Mouse (Mus musculus): Measurements from ENCODE around the gene Gm26558. TPM values are rescaled to one million over a fixed set of nuclear protein-coding genes. Genes with fewer than 3 reads are reported as not detected.

The Gm26558 gene
- total and polyA plus RNA-seq, 3 experiments: 0.24 to 0.81 TPM; not detected in 1

- Histone ChIP-seq H3K27ac (ENCODE audit: control insufficient read depth, low read depth, low read length) (no peak overlapping the region), H3K36me3 (ENCODE audit: control insufficient read depth in 1 of 2, insufficient read depth in 2 of 2, low read length in 2 of 2) (peaks cover 0 to 9% of the 10 kb centered on the region in 2 experiments; a peak in 2 of 4 replicates), H3K27me3 (ENCODE audit: control insufficient read depth in 1 of 2, insufficient read depth in 2 of 2, low read length in 2 of 2) (no peaks in the 10 kb centered on the region), H3K4me3 (ENCODE audit: control insufficient read depth in 1 of 2, insufficient read depth in 1 of 2, low read depth in 2 of 2, low read length in 2 of 2) (no peak overlapping the region), H3K9me3 (replicated peaks; ENCODE audit: insufficient read depth, low read length) (no peaks in the 10 kb centered on the region), H3K79me2 (ENCODE audit: control insufficient read depth, insufficient read depth, low read length, poor library complexity) (no peaks in the 10 kb centered on the region), H3K9ac (ENCODE audit: control insufficient read depth, low read depth, low read length, poor library complexity, severe bottlenecking) (no peak overlapping the region), H3K4me1 (ENCODE audit: control insufficient read depth in 1 of 2, insufficient read depth in 2 of 2, low read length in 2 of 2) (no peaks in the 10 kb centered on the region)
- TF ChIP-seq USF2 (IDR thresholded peaks at IDR 0.05; ENCODE audit: borderline replicate concordance in 1 of 2, insufficient read depth in 1 of 2, low read depth in 1 of 2, low read length in 2 of 2): no peak
- TF ChIP-seq HCFC1 (IDR thresholded peaks at IDR 0.05; ENCODE audit: low read depth, low read length): no peak
- no peak for TF ChIP-seq ELF1 (IDR thresholded peaks at IDR 0.05; ENCODE audit: low read depth, low read length)
- no peak for TF ChIP-seq CHD1 (IDR thresholded peaks at IDR 0.05; ENCODE audit: low read depth, low read length)
- no peak for TF ChIP-seq TAL1 (IDR thresholded peaks at IDR 0.05; ENCODE audit: low read length)
- TF ChIP-seq MAFK (IDR thresholded peaks at IDR 0.05; ENCODE audit: borderline replicate concordance, low read depth, low read length): no peak
- no peak for TF ChIP-seq GATA1 (IDR thresholded peaks at IDR 0.05; ENCODE audit: low read depth, low read length)
- no peak for TF ChIP-seq KAT2A (conservative IDR thresholded peaks at IDR 0.05; ENCODE audit: low read depth, low read length)
- no peak for TF ChIP-seq POLR2AphosphoS5 (IDR thresholded peaks at IDR 0.05; ENCODE audit: borderline replicate concordance, low read depth, low read length)
- TF ChIP-seq POLR2A (IDR thresholded peaks at IDR 0.05; ENCODE audit: control insufficient read depth in 1 of 2, insufficient read depth in 1 of 2, low read depth in 1 of 2, low read length in 2 of 2, poor library complexity in 1 of 2): no peak
- TF ChIP-seq CHD2 (IDR thresholded peaks at IDR 0.05; ENCODE audit: low read length): no peak
- no peak for TF ChIP-seq GABPA (IDR thresholded peaks at IDR 0.05; ENCODE audit: low read depth, low read length)
- TF ChIP-seq MYC (IDR thresholded peaks at IDR 0.05; ENCODE audit: low read depth, low read length): no peak
- no peak for TF ChIP-seq MYB (IDR thresholded peaks at IDR 0.05; ENCODE audit: low read depth, low read length)
- no peak for TF ChIP-seq SMC3 (IDR thresholded peaks at IDR 0.05; ENCODE audit: low read depth, low read length)
- no peak for TF ChIP-seq E2F4 (IDR thresholded peaks at IDR 0.05; ENCODE audit: borderline replicate concordance, low read depth, low read length)
- no peak for TF ChIP-seq ETS1 (IDR thresholded peaks at IDR 0.05; ENCODE audit: low read depth, low read length)
- no peak for TF ChIP-seq MAX (IDR thresholded peaks at IDR 0.05; ENCODE audit: low read length)
- no peak for TF ChIP-seq ZNF384 (IDR thresholded peaks at IDR 0.05; ENCODE audit: low read depth, low read length)
- no peak for TF ChIP-seq TBP (IDR thresholded peaks at IDR 0.05; ENCODE audit: low read depth, low read length)
- no peak for DNase-seq (ENCODE audit: low read depth, low spot score)
Observed at GRCm38 (mm10) chr2:70690195-70690594, 28.3 kb upstream of the Gm26558 start.

- peaks cover 0 to 10% of the 10 kb centered on the region in 2 experiments; a peak in 2 of 4 replicates for H3K36me3 ChIP-seq (ENCODE audit: control insufficient read depth in 1 of 2, insufficient read depth in 2 of 2, low read length in 2 of 2)
- H3K79me2 ChIP-seq (ENCODE audit: control insufficient read depth, insufficient read depth, low read length, poor library complexity): no peaks in the 10 kb centered on the region
- H3K27ac ChIP-seq (ENCODE audit: control insufficient read depth, low read depth, low read length): no peak overlapping the region
- no peak overlapping the region for H3K9ac ChIP-seq (ENCODE audit: control insufficient read depth, low read depth, low read length, poor library complexity, severe bottlenecking)
- H3K27me3 ChIP-seq (ENCODE audit: control insufficient read depth in 1 of 2, insufficient read depth in 2 of 2, low read length in 2 of 2): no peaks in the 10 kb centered on the region
- no peak for TF ChIP-seq MXI1 (IDR thresholded peaks at IDR 0.05; ENCODE audit: low read depth, low read length)
- no peak for TF ChIP-seq JUND (IDR thresholded peaks at IDR 0.05; ENCODE audit: low read depth, low read length)
- TF ChIP-seq GATA1 (IDR thresholded peaks at IDR 0.05; ENCODE audit: low read depth, low read length): no peak
- TF ChIP-seq MYB (IDR thresholded peaks at IDR 0.05; ENCODE audit: low read depth, low read length): no peak
- no peak for TF ChIP-seq CHD1 (IDR thresholded peaks at IDR 0.05; ENCODE audit: low read depth, low read length)
- H3K4me3 ChIP-seq (ENCODE audit: control insufficient read depth in 1 of 2, insufficient read depth in 1 of 2, low read depth in 2 of 2, low read length in 2 of 2): no peak overlapping the region
- no peaks in the 10 kb centered on the region for H3K9me3 ChIP-seq (replicated peaks; ENCODE audit: insufficient read depth, low read length)
- no peaks in the 10 kb centered on the region for H3K4me1 ChIP-seq (ENCODE audit: control insufficient read depth in 1 of 2, insufficient read depth in 2 of 2, low read length in 2 of 2)
- DNase-seq (ENCODE audit: low read depth, low spot score): no peak
Observed at GRCm38 (mm10) chr2:70688454-70689078, 26.7 kb upstream of the Gm26558 start.
